Mouse (Mus musculus) embryonic fibroblast, embryonic 13.5 days (primary cell): ENCODE measurements at regions not wholly inside any gene's neighbourhood (a gene's known extent, or its start where the extent isn't known, plus 50 kb on each side); places are given as distances from the start of the nearest gene placed in this dataset.

ENCODE experiments used
- CTCF ChIP-seq: IDR thresholded peaks from 2 replicates; pipeline ENCODE4 v1.5.1; 2011; ENCODE audit warnings: mild to moderate bottlenecking, control low read depth, low read length, moderate library complexity, borderline replicate concordance; ENCODE audit not compliant: insufficient read depth
- POLR2A ChIP-seq: IDR thresholded peaks from 2 replicates; pipeline ENCODE4 v1.6.1; 2011; ENCODE audit warnings: low read depth, mild to moderate bottlenecking, control low read depth, low read length, moderate library complexity

DNA sequence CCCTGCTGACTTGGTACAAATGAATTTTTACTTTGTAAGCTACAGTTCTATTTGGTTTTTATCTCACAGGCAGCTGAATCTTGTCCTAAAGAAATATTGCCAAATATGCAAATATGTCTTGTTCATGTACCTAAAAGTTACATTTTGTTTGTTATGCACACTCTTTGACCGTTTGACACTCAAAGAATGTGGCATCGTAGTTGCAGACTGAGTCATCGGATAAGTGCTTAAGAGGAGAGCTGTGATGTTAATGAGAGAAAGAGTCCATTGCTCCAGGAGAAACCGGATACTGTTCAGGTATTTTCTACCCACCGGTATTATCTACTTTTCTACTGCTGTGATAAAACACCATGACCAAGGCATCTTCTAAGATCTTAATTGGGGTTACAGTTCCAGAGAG is 50.3 kb upstream of the Rasl11b start:
- TF ChIP-seq CTCF = no peak
- TF ChIP-seq POLR2A = no peak
